Mouse (Mus musculus) ES-E14 (cell line): Measurements from ENCODE around the gene Slc25a19.

Experiments used
- CHD2 ChIP-seq: IDR thresholded peaks from 2 replicates; pipeline ENCODE4 v1.6.1; 2014; ENCODE audit warnings: mild to moderate bottlenecking, low read depth, low read length, inconsistent platforms
- HCFC1 ChIP-seq: IDR thresholded peaks from 2 replicates; pipeline ENCODE4 v1.6.1; 2012; ENCODE audit warnings: low read length, inconsistent platforms, borderline replicate concordance; ENCODE audit not compliant: insufficient read depth
- MAFK ChIP-seq: IDR thresholded peaks from 2 replicates; pipeline ENCODE4 v1.6.1; 2014; ENCODE audit warnings: mild to moderate bottlenecking, low read depth, low read length, inconsistent platforms; ENCODE audit not compliant: insufficient read depth
- ZC3H11A ChIP-seq: IDR thresholded peaks from 2 replicates; pipeline ENCODE4 v1.6.1; 2012; ENCODE audit warnings: low read depth, mild to moderate bottlenecking, inconsistent platforms, low read length, borderline replicate concordance
- ZNF384 ChIP-seq: IDR thresholded peaks from 2 replicates; pipeline ENCODE4 v1.6.1; 2012; ENCODE audit warnings: low read depth, low read length, inconsistent platforms

- TF ChIP-seq MAFK (no peak), CHD2 (no peak), ZC3H11A (no peak), HCFC1 (no peak), ZNF384 (no peak)
Observed at GRCm38 (mm10) chr11:115640978-115641663, 13.0 kb upstream of the Slc25a19 start.
